Mouse (Mus musculus): ENCODE measurements at regions not wholly inside any gene's neighbourhood (a gene's known extent, or its start where the extent isn't known, plus 50 kb on each side); places are given as distances from the start of the nearest gene placed in this dataset.

DNA sequence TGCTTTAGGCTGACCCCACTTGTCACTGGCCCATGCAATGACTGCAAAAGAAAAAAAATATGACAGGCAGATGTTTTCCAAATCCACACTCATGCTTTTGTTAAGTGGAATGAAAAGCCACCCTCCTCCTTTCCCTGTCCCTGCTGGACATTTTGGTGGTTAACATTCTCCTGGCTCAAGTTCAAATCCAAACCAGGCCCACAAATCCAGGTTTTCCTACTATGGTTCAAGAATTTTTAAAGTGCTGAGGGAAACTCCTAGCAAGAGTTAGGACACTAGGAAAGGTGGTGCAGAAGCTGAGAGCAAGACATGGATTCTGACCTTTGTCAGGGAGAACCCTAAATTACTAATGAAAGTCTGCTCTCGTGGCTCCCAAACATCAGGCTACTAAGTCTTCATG lies 130.1 kb downstream of the Tas2r134 start:
- TF ChIP-seq CTCF (IDR thresholded peaks at IDR 0.05; ENCODE audit: low read depth) (no peak), EP300 (optimal IDR thresholded peaks at IDR 0.05) (no peak)

All from stomach, postnatal 0 days (tissue).